Mouse (Mus musculus): ENCODE data around the gene Ankdd1b. TPM values are rescaled to one million over a fixed set of nuclear protein-coding genes. Genes with fewer than 3 reads are reported as not detected.

Gene Ankdd1b
- total RNA-seq (2012; rRNA removed): 0.48 and 1.1 TPM in 2 replicates

DNA sequence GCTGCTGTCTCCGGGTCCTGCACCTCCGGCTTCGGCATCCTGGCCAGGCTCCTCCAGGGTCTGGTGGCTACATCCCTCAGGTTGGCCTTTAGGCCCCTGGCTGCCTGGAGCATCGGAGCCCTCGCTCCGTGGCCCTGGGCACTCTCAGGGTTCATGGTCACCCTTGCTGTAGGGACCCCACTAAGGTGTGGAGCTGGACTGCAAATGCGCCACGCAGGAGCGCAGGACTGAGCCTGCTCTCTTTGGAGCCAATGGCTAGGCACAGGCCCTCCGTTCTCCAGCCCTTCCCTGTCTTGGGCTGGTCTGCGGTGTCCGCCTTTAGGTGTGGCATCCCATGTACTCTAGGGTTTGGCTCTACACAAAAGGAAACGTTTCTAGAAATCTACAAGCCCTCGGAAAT, at the start of gene Ankdd1b:
Gene Ankdd1b, minus strand, starts transcription at position 242 of the 400 bp plus-strand sequence.
- DNase-seq (ENCODE audit: low read depth, low spot score): no peak
- Histone ChIP-seq H3K9me3 (ENCODE audit: control insufficient read depth, insufficient read depth, low read depth, low read length) (no peaks in the 10 kb centered on the region), H3K4me3 (ENCODE audit: insufficient read depth in 1 of 2, low read depth in 1 of 2, low read length in 2 of 2, poor library complexity in 1 of 2, severe bottlenecking in 1 of 2) (no peak within 1 kb of the TSS), H3K9ac (ENCODE audit: insufficient read depth, low read depth, low read length, poor library complexity, severe bottlenecking) (no peak within 1 kb of the TSS), H3K4me1 (ENCODE audit: control insufficient read depth in 2 of 2, insufficient read depth in 2 of 2, low read length in 2 of 2, poor library complexity in 1 of 2) (no peaks in the 10 kb centered on the region), H3K27ac (ENCODE audit: insufficient read depth, low read depth, low read length, poor library complexity, severe bottlenecking) (no peak within 1 kb of the TSS), H3K36me3 (ENCODE audit: control insufficient read depth, insufficient read depth, low read length, poor library complexity, severe bottlenecking) (no peaks in the 10 kb centered on the region)
- TF ChIP-seq MAFK (IDR thresholded peaks at IDR 0.05; ENCODE audit: insufficient read depth, low read depth, low read length) (no peak), CHD2 (IDR thresholded peaks at IDR 0.05; ENCODE audit: low read depth, low read length) (no peak)
- in situ Hi-C loops (cut with MboI; ENCODE audit: low sequenced_read_pairs in 2 of 2, unreplicated experiment in 2 of 2): no loop called here

DNA sequence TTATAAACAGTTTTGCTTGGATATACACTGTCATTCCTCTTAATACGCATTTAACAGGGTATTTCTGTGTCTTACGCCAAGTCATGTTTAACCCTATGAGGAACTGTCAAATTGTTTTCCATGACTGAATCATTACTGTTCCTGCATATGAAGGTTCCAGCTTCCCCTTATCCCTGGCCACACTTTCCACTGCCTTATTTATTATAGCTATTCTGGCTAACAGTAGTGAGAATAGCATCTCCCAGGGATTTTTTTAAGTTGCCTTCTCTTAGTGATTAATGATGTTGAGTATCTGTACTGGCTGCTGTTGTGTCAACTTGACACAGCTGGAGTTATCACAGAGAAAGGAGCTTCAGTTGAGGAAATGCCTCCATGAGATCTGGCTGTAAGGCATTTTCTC, 46.3 kb upstream of the Ankdd1b start:
- Histone ChIP-seq H3K27ac (ENCODE audit: insufficient read depth, low read depth, low read length, poor library complexity, severe bottlenecking) (no peak overlapping the region), H3K4me3 (ENCODE audit: insufficient read depth in 1 of 2, low read depth in 1 of 2, low read length in 2 of 2, poor library complexity in 1 of 2, severe bottlenecking in 1 of 2) (no peak overlapping the region), H3K9me3 (ENCODE audit: control insufficient read depth, insufficient read depth, low read depth, low read length) (no peaks in the 10 kb centered on the region), H3K36me3 (ENCODE audit: control insufficient read depth, insufficient read depth, low read length, poor library complexity, severe bottlenecking) (peaks cover 3% of the 10 kb centered on the region; the same call in 1 of the 2 replicates), H3K9ac (ENCODE audit: insufficient read depth, low read depth, low read length, poor library complexity, severe bottlenecking) (no peak overlapping the region), H3K4me1 (ENCODE audit: control insufficient read depth in 2 of 2, insufficient read depth in 2 of 2, low read length in 2 of 2, poor library complexity in 1 of 2) (no peaks in the 10 kb centered on the region)
- TF ChIP-seq HCFC1 (IDR thresholded peaks at IDR 0.05; ENCODE audit: borderline replicate concordance, insufficient read depth, low read length) (no peak), ZNF384 (IDR thresholded peaks at IDR 0.05; ENCODE audit: low read depth, low read length) (no peak), CHD2 (IDR thresholded peaks at IDR 0.05; ENCODE audit: low read depth, low read length) (no peak), ZC3H11A (IDR thresholded peaks at IDR 0.05; ENCODE audit: borderline replicate concordance, low read depth, low read length) (no peak), MAFK (IDR thresholded peaks at IDR 0.05; ENCODE audit: insufficient read depth, low read depth, low read length) (no peak)
- in situ Hi-C loops (cut with MboI; ENCODE audit: low sequenced_read_pairs in 2 of 2, unreplicated experiment in 2 of 2): no loop called here
- no peak for DNase-seq (ENCODE audit: low read depth, low spot score)

DNA sequence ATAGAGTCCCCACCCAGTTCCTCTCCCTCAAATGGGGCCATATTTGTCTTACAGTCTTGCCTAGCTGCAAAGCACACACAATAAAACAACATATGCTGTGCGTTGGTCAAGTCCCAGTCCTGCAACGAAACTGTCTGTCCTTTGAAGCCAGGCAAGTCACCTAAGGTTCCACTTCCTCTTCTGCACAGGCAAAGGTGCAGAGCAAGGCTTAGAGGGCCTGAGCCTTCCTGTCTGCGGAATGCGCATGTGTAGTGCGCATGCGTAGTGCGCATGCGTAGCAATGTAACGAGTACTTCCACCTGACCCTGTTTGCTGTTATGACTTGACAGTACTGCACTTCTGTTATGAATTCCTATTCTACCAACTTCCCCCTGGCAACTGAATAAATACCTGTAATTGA, 45.3 kb upstream of the Ankdd1b start:
- H3K36me3 ChIP-seq (ENCODE audit: control insufficient read depth, insufficient read depth, low read length, poor library complexity, severe bottlenecking): peaks cover 3% of the 10 kb centered on the region; the same call in 1 of the 2 replicates
- TF ChIP-seq ZC3H11A (IDR thresholded peaks at IDR 0.05; ENCODE audit: borderline replicate concordance, low read depth, low read length): no peak
- no peak for TF ChIP-seq MAFK (IDR thresholded peaks at IDR 0.05; ENCODE audit: insufficient read depth, low read depth, low read length)
- TF ChIP-seq HCFC1 (IDR thresholded peaks at IDR 0.05; ENCODE audit: borderline replicate concordance, insufficient read depth, low read length): no peak
- no peak for TF ChIP-seq ZNF384 (IDR thresholded peaks at IDR 0.05; ENCODE audit: low read depth, low read length)
- no peak for TF ChIP-seq CHD2 (IDR thresholded peaks at IDR 0.05; ENCODE audit: low read depth, low read length)
- H3K27ac ChIP-seq (ENCODE audit: insufficient read depth, low read depth, low read length, poor library complexity, severe bottlenecking): no peak overlapping the region
- H3K4me1 ChIP-seq (ENCODE audit: control insufficient read depth in 2 of 2, insufficient read depth in 2 of 2, low read length in 2 of 2, poor library complexity in 1 of 2): no peaks in the 10 kb centered on the region
- in situ Hi-C loops (cut with MboI; ENCODE audit: low sequenced_read_pairs in 2 of 2, unreplicated experiment in 2 of 2): no loop called here
- no peak for DNase-seq (ENCODE audit: low read depth, low spot score)
- H3K9ac ChIP-seq (ENCODE audit: insufficient read depth, low read depth, low read length, poor library complexity, severe bottlenecking): no peak overlapping the region
- H3K4me3 ChIP-seq (ENCODE audit: insufficient read depth in 1 of 2, low read depth in 1 of 2, low read length in 2 of 2, poor library complexity in 1 of 2, severe bottlenecking in 1 of 2): no peak overlapping the region
- no peaks in the 10 kb centered on the region for H3K9me3 ChIP-seq (ENCODE audit: control insufficient read depth, insufficient read depth, low read depth, low read length)

DNA sequence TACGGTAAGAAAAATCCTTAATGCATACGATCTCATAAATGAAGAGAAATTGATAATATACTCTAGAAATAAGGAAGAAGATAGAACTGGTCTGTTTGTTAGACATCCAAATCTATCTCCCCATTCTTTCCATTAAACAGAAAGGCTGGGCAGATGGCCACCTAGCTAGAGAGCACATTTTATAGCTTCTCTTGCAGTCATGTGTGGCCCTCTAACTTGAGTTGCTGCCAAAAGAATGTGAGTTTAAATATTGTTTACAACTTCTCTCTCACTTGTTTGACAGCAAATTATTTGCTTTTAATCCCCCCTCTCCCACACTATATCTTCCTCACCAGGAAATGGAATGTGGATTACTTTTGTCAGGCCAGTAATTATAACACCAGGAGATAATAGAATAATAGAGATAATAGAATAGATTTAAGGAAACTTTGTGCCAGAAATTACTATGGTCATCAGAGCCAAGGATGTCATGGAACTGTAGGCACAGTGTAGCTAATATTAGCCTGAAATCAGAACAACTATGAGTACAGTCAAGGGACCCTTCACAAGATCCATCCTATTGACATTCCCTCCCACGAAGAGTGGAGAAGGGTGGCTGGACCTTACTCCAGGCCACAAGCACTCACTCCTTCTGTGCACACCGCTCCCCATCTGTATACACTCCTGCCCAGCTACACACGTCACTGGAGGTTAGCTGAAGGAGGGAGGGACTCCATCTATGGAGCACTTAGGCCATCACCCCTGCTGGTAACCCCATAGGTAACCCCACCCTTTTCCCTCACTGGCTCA, 43.4 kb upstream of the Ankdd1b start:
- H3K4me1 ChIP-seq (ENCODE audit: control insufficient read depth in 2 of 2, insufficient read depth in 2 of 2, low read length in 2 of 2, poor library complexity in 1 of 2): no peaks in the 10 kb centered on the region
- H3K4me3 ChIP-seq (ENCODE audit: insufficient read depth in 1 of 2, low read depth in 1 of 2, low read length in 2 of 2, poor library complexity in 1 of 2, severe bottlenecking in 1 of 2): no peak overlapping the region
- H3K36me3 ChIP-seq (ENCODE audit: control insufficient read depth, insufficient read depth, low read length, poor library complexity, severe bottlenecking): peaks cover 3% of the 10 kb centered on the region; the same call in 1 of the 2 replicates
- no peak overlapping the region for H3K9ac ChIP-seq (ENCODE audit: insufficient read depth, low read depth, low read length, poor library complexity, severe bottlenecking)
- DNase-seq (ENCODE audit: low read depth, low spot score): no peak
- no peak overlapping the region for H3K27ac ChIP-seq (ENCODE audit: insufficient read depth, low read depth, low read length, poor library complexity, severe bottlenecking)
- TF ChIP-seq ZC3H11A (IDR thresholded peaks at IDR 0.05; ENCODE audit: borderline replicate concordance, low read depth, low read length) (no peak), CHD2 (IDR thresholded peaks at IDR 0.05; ENCODE audit: low read depth, low read length) (no peak), MAFK (IDR thresholded peaks at IDR 0.05; ENCODE audit: insufficient read depth, low read depth, low read length) (no peak), HCFC1 (IDR thresholded peaks at IDR 0.05; ENCODE audit: borderline replicate concordance, insufficient read depth, low read length) (no peak), ZNF384 (IDR thresholded peaks at IDR 0.05; ENCODE audit: low read depth, low read length) (no peak)
- in situ Hi-C loops (cut with MboI; ENCODE audit: low sequenced_read_pairs in 2 of 2, unreplicated experiment in 2 of 2): no loop called here
- H3K9me3 ChIP-seq (ENCODE audit: control insufficient read depth, insufficient read depth, low read depth, low read length): no peaks in the 10 kb centered on the region
